Mouse (Mus musculus): ENCODE results near the gene Fgfr2.
A peak's percentile ranks its signal among the peaks of the same experiment; 100 is the strongest.

Fgfr2 gene

GRCm38 (mm10) chr7:131992873-131993272, 1130.3 kb downstream of the Fgfr2 start:
- no peak for DNase-seq (ENCODE audit: low read depth, low spot score)

- no peak for DNase-seq (ENCODE audit: low read depth, low spot score)
Observed at GRCm38 (mm10) chr7:131992226-131992625, 1130.9 kb downstream of the Fgfr2 start.

- no peak for DNase-seq (ENCODE audit: low read depth, low spot score)
Observed at GRCm38 (mm10) chr7:131989056-131989455, 1134.1 kb downstream of the Fgfr2 start.

GRCm38 (mm10) chr7:131978609-131979008, 1144.5 kb downstream of the Fgfr2 start:
- DNase-seq (ENCODE audit: low read depth, low spot score): no peak

- no peak for DNase-seq (ENCODE audit: low read depth, low spot score)
Observed at GRCm38 (mm10) chr7:131975867-131976266, 1147.3 kb downstream of the Fgfr2 start.

- DNase-seq (ENCODE audit: low read depth, low spot score): no peak
Observed at GRCm38 (mm10) chr7:131970255-131970654, 1152.9 kb downstream of the Fgfr2 start.

DNA sequence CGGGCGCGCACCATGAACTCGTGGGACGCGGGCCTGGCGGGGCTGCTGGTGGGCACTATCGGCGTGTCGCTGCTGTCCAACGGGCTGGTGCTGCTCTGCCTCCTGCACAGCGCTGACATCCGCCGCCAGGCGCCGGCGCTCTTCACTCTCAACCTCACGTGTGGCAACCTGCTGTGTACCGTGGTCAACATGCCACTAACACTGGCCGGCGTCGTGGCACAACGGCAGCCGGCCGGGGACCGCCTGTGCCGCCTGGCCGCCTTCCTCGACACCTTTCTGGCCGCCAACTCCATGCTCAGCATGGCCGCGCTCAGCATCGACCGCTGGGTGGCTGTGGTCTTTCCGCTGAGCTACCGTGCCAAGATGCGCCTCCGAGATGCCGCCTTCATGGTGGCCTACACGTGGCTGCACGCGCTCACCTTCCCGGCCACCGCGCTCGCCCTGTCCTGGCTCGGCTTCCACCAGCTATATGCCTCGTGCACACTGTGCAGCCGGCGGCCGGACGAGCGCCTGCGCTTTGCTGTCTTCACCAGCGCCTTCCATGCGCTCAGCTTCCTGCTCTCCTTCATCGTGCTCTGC, 1156.1 kb downstream of the Fgfr2 start:
- no peak for DNase-seq (ENCODE audit: low read depth, low spot score)

- DNase-seq (ENCODE audit: low read depth, low spot score): no peak
Observed at GRCm38 (mm10) chr7:131966023-131966915, 1156.9 kb downstream of the Fgfr2 start, which contains the start of gene Gpr26. Gpr26 (plus strand) TSS chr7:131966460.

DNA sequence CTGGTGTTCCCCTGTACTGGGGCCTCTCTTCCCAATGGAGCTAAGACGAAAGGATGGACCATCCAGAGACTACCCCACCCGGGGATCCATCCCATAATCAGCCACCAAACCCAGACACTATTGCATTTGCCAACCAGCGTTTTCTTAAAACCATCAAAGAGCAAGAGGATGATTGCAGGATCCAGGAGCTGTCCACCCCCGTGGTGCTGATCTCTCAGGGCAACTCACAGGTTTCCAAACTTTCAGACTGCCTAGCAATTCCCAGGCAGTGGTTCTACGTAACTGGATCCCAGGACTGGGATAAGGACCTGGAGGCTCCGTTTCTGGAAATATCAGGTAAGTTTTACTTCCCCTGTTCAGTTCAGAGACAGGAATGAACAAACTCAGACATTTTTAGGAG, 1162.6 kb downstream of the Fgfr2 start:
- DNase-seq (ENCODE audit: low read depth, low spot score): peak; percentile 4

DNA sequence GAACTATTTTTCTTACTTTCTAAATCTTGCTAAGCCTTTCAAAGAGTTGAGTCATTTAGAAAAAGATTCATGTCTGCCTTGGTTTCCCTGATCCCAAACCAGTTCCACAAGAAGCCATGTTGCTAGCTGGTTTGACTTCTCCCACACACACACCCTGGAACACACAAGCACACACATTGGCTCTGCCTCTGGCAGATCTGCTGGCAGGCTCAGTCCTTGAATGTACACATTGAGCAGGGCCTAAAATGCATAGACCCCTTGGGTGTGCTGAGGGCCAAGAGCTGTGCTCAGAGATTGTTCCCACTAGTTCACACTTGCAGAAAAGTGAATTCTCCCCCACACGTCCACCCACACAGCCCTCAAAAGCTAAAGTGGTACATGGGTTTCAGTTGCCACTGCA, 1164.4 kb downstream of the Fgfr2 start:
- no peak for DNase-seq (ENCODE audit: low read depth, low spot score)

GRCm38 (mm10) chr7:131953402-131953801, 1169.7 kb downstream of the Fgfr2 start:
- no peak for DNase-seq (ENCODE audit: low read depth, low spot score)

DNA sequence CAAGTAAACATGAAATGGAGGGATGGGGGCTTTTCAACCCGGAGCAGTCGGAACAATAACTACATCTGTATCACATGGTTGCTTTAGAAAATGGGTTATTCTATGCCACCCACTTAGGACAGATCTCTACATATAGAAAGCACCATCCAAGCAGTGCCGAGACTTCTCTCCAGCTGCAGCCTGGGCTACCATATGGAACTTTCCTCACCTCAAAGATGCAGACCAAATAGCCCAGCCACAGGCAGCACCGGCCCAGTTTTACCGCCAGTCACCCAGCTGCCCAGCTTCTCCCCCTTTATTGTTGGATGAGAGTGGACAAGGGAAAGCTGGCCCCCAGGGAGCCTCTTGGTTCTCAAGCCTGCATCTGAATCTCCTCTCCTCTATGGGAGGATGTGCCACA, 1172.0 kb downstream of the Fgfr2 start:
- no peak for DNase-seq (ENCODE audit: low read depth, low spot score)

GRCm38 (mm10) chr7:131937611-131938010, 1185.5 kb downstream of the Fgfr2 start:
- DNase-seq (ENCODE audit: low read depth, low spot score): no peak

DNA sequence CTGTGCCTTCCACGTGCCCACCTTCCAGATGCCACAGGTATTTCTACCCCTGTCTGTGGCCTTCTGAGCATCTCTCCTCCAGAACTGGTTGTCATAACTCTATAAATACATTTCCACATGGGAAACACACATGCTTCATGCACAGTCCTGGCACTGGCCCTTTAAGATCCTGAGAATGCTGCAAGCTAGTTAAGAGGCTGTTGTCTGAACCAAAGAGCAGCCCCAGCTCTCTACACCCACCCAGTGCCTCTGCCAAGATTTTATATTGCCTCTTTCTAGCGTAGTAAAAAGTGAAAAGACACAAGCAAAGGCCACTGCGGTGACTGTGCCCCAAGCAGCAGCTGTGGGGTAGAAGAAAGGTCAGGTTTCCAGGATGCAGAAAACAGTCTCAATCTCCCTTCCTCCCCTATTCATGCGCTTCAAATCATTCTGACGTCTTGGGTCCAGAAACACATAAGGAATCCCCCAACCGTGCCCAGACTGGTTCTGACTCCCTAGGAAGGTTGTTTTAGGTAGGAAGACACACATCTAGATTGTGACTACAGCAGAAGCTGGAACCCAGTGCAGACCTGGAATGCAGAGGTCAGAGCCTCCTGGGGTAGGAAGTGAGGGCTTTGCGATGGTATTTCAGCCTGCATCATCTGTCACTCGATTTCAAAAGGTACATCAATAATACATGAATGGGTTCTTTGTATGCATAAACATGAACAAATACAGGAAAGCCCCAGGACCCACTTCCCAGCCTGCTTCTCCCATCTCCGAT, 1195.7 kb downstream of the Fgfr2 start:
- DNase-seq (ENCODE audit: low read depth, low spot score): no peak

DNA sequence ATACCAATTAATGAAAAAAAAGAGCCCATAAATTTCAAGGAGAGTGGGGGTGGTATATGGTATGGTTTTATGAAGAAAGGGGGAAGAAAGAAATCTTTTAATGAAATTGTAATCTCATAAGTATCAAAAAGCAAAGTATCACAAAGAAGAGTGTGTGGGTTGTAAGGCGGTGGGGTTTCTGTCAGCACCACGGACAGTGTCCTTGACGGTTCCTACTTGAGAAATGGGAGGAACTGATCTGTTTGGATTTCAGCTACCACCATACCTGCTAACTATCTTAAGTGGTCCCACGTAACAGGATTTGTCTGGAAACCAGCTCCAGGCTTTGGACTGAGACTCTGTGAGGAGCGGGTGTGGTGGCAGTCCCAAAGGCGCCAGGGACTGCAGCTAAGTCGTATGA, 1205.8 kb downstream of the Fgfr2 start:
- no peak for DNase-seq (ENCODE audit: low read depth, low spot score)

DNA sequence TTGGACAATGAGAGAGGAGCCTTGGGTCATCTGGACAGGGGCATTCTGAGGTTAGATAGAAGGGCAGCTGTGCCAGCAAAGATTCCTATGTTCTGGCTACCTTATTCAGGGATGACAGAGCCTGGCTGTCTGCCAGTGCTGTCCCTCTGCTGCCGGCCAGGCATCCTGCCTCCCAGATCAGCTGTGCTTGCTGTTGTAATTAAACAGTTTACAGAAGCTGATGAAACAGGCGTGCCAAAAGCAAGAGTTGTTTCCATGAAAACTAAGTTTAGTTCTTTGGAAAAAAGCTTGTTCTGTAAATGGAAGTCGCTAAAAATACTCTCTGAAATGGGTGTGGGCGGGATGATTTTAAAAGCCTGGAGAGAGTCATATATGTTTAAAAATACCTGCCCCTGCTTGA, 1213.5 kb downstream of the Fgfr2 start:
- DNase-seq (ENCODE audit: low read depth, low spot score): no peak

DNA sequence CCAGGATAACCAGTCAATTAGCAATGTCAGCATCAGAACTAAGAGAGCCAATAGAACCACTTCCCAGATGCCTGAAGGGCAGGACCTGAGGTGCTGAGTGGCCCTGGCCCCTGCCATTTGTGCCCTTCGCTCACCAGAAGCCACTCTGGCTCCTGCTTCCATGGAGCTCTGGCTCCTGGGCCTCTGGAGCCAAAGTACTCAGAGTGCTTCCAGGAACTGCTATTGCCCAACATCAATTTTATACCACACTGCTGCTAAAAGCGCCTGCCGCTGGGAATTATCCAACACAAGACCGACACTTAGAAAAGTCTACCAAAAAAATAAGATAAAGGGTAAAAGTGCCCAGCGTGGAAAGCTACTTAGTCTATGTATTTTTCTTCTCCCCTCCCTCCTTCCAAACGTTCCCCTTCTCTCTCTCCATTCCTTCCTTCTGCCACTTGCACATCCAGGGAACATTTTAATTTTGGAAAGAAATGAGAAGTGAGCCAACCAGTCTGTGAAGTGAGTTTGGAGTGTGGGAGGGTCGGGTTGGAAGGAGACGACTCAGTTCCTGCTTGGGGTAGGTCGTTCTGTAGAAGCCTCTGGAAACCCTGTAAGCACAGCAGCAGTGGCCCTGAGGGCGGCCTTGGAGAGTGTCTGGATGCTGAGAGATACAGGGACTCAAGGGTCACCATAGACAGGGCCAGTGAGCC, 1216.5 kb downstream of the Fgfr2 start:
- DNase-seq (ENCODE audit: low read depth, low spot score): no peak

- peak; percentile 53 for DNase-seq (ENCODE audit: low read depth, low spot score)
Observed at GRCm38 (mm10) chr7:131899356-131899755, 1223.8 kb downstream of the Fgfr2 start.

DNA sequence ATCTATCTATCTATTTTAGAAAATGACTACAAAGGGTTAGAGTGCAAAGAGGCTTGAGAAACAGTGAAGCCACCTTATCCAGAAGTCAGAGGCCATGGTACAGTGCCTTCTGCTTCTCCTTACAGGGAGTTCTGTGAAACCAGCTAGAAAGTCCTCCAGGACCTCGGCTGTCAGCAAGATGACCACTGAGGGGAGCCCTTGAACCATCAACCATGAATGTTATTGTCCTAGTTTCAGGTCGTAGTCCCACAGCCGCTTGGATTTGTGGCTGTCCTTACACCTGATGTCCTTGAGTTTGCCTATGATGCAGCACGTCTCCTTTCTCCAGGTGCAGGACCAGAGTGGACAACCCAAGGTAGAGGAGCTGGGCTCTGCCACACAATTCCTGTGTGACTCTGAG, 1225.9 kb downstream of the Fgfr2 start:
- DNase-seq (ENCODE audit: low read depth, low spot score): no peak

DNA sequence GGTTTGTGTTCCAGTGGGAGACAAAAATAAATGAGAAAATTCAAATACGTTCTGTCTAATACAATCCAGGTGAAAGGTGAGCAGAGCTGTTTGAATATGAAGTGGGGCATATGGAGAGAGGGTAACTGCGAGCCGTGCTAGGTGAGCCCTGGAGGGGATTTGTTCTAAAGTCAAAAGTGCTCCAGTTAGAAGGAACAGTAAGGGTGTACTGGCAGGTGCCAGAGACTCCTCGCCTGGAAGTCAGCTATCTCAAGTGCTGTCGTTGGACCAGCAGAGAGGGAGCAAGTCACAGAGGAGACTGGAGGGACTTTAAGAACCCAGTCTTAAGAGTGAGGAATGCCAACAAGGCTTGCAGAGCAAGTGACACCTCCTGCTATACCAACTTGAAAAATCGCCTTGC, 1240.3 kb downstream of the Fgfr2 start:
- no peak for DNase-seq (ENCODE audit: low read depth, low spot score)

DNA sequence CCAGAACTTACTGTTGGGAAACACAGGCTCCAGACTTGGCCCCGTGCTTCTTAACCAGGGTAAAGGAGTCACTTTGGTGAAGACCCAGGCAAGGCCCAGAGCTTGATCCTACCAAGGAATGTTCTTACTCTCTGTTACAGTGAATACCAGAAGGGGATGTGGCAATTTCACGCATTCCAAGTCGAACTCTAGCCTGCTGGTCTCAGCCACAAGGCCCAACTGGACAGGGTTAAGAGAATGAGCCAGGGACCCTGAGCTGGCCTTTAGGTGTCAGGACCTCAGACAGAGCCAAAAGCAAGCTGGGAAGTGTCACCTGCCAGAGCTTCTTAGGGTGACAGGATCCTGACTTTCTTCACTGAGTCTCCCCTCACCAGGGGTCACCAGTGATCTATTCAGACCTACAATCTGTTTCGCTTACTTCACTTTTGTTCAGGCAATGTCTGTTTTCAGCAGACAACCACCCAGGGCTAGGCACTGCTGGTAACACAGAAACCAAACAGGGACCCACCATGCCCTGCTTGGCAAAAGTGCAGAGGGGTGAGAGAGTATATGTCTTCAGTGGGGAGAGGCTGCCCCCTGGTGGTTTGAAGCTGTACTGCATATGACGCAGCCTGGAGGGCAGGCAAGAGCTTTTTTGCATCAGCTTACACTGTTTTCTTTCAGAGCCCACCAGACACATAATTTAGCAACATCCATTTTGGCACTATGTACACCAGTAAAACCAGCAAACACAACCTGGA, 1241.1 kb downstream of the Fgfr2 start:
- peak; percentile 54 for DNase-seq (ENCODE audit: low read depth, low spot score)
